Mouse (Mus musculus) small intestine, adult 2 months (tissue): ENCODE measurements around the gene Sik3. TPM values are rescaled to one million over a fixed set of nuclear protein-coding genes. Genes with fewer than 3 reads are reported as not detected.

Experiments used
- H3K27ac ChIP-seq: fragments of 200-500 bp; 2 replicates; pipeline ENCODE4 v1.5.1; 2012; ENCODE audit warnings: low read depth, low read length, control low read depth, inconsistent platforms; ENCODE audit not compliant: insufficient read depth
- H3K27me3 ChIP-seq: fragments of 200-500 bp; 2 replicates; pipeline ENCODE4 v1.6.1; 2012; ENCODE audit warnings: mild to moderate bottlenecking, moderate library complexity, low read length, inconsistent platforms; ENCODE audit not compliant: control insufficient read depth, insufficient read depth
- H3K36me3 ChIP-seq: fragments of 200-500 bp; 2 replicates; pipeline ENCODE4 v1.6.1; 2012; ENCODE audit warnings: mild to moderate bottlenecking, low read length, control low read depth, inconsistent platforms; ENCODE audit not compliant: control insufficient read depth, insufficient read depth
- H3K4me1 ChIP-seq: fragments of 200-500 bp; 2 replicates; pipeline ENCODE4 v1.6.1; 2012; ENCODE audit warnings: low read length, inconsistent platforms, mixed read lengths; ENCODE audit not compliant: control insufficient read depth, insufficient read depth, insufficient read length
- H3K4me3 ChIP-seq: fragments of 200-500 bp; 2 replicates; pipeline ENCODE4 v1.5.1; 2012; ENCODE audit warnings: low read depth, mild to moderate bottlenecking, control low read depth, inconsistent platforms, low read length, moderate library complexity
- CTCF ChIP-seq: fragments of 200-500 bp; IDR thresholded peaks from 2 replicates; pipeline ENCODE4 v1.5.1; 2012; ENCODE audit warnings: low read depth, mild to moderate bottlenecking, control low read depth, inconsistent platforms, low read length, moderate library complexity, mixed read lengths; ENCODE audit not compliant: insufficient replicate concordance, insufficient read length; ENCODE audit errors: extremely low read depth
- POLR2A ChIP-seq: fragments of 200-500 bp; IDR thresholded peaks from 2 replicates; pipeline ENCODE4 v1.6.1; 2012; ENCODE audit warnings: low read depth, mild to moderate bottlenecking, control low read depth, inconsistent platforms, low read length, moderate library complexity
- WGBS: fragments of 180-500 bp; shearing (Covaris S2); methylation state at CpG from one replicate; pipeline ENCODE4 v1.1.7; 2018; 5-methylcytosine and 5-hydroxymethylcytosine counted together
- polyA plus RNA-seq: library from polyadenylated mRNA; depleted of rRNA; stranded (reverse); fragments of >200 nt; gene quantifications from 2 replicates; pipeline ENCODE4 v1.2.3, GENCODE M21; 2012

Sik3 gene
- polyA plus RNA-seq, 1 experiment, result 14.5 TPM

GRCm38 (mm10) chr9:46029534-46029933 is 16.9 kb downstream of the Sik3 start:
- TF ChIP-seq CTCF (no peak), POLR2A (no peak)
- H3K4me1 ChIP-seq, result peaks cover 6% of the 10 kb centered on the region
- no peaks in the 10 kb centered on the region for H3K36me3 ChIP-seq
- WGBS, result 58% methylated on average over 6 of the region's 6 CpGs
- H3K27ac ChIP-seq, result no peak overlapping the region
- no peaks in the 10 kb centered on the region for H3K27me3 ChIP-seq
- H3K4me3 ChIP-seq, result no peak overlapping the region

- Histone ChIP-seq H3K27me3 (no peaks in the 10 kb centered on the region), H3K4me1 (peaks cover 6% of the 10 kb centered on the region), H3K36me3 (no peaks in the 10 kb centered on the region), H3K27ac (no peak overlapping the region), H3K4me3 (no peak overlapping the region)
- 52% methylated on average over 5 of the region's 5 CpGs for WGBS
- TF ChIP-seq POLR2A (no peak), CTCF (no peak)
Observed at GRCm38 (mm10) chr9:46030184-46030583, 17.6 kb downstream of the Sik3 start.

- Histone ChIP-seq H3K4me1 (peaks cover 6% of the 10 kb centered on the region; the same call in 1 of the 2 replicates), H3K27ac (no peak overlapping the region), H3K4me3 (no peak overlapping the region), H3K36me3 (no peaks in the 10 kb centered on the region), H3K27me3 (no peaks in the 10 kb centered on the region)
- WGBS, result 73% methylated on average over 6 of the region's 6 CpGs
- TF ChIP-seq CTCF, result no peak
- TF ChIP-seq POLR2A, result no peak
Observed at GRCm38 (mm10) chr9:46030968-46031367, 18.3 kb downstream of the Sik3 start.

GRCm38 (mm10) chr9:46032190-46032589 is 19.6 kb downstream of the Sik3 start:
- H3K27me3 ChIP-seq, result no peaks in the 10 kb centered on the region
- peaks cover 6% of the 10 kb centered on the region; the same call in 1 of the 2 replicates for H3K4me1 ChIP-seq
- TF ChIP-seq CTCF (no peak), POLR2A (no peak)
- H3K4me3 ChIP-seq, result no peak overlapping the region
- no peaks in the 10 kb centered on the region for H3K36me3 ChIP-seq
- H3K27ac ChIP-seq, result no peak overlapping the region
- WGBS, result 77% methylated on average over 6 of the region's 6 CpGs

- no peak for TF ChIP-seq POLR2A
- TF ChIP-seq CTCF, result no peak
- H3K4me3 ChIP-seq, result no peak overlapping the region
- H3K4me1 ChIP-seq, result peaks cover 6% of the 10 kb centered on the region; the same call in 1 of the 2 replicates
- H3K36me3 ChIP-seq, result no peaks in the 10 kb centered on the region
- no peaks in the 10 kb centered on the region for H3K27me3 ChIP-seq
- 78% methylated on average over 1 of the region's 1 CpGs for WGBS
- no peak overlapping the region for H3K27ac ChIP-seq
Observed at GRCm38 (mm10) chr9:46033058-46033457, 20.4 kb downstream of the Sik3 start.

- Histone ChIP-seq H3K4me1 (peaks cover 6% of the 10 kb centered on the region; the same call in 1 of the 2 replicates), H3K27me3 (no peaks in the 10 kb centered on the region), H3K36me3 (no peaks in the 10 kb centered on the region), H3K27ac (no peak overlapping the region), H3K4me3 (no peak overlapping the region)
- TF ChIP-seq CTCF (no peak), POLR2A (no peak)
- 80% methylated on average over 3 of the region's 3 CpGs for WGBS
Observed at GRCm38 (mm10) chr9:46033862-46034261, 21.2 kb downstream of the Sik3 start.

- Histone ChIP-seq H3K27ac (no peak overlapping the region), H3K36me3 (no peaks in the 10 kb centered on the region), H3K4me1 (no peaks in the 10 kb centered on the region; the same call in 1 of the 2 replicates), H3K4me3 (no peak overlapping the region), H3K27me3 (no peaks in the 10 kb centered on the region)
- no peak for TF ChIP-seq POLR2A
- no peak for TF ChIP-seq CTCF
- 67% methylated on average over 9 of the region's 9 CpGs for WGBS
Observed at GRCm38 (mm10) chr9:46035290-46035871, 22.8 kb downstream of the Sik3 start.
